Mouse (Mus musculus) ES-E14 (cell line): ENCODE data around the gene Scmh1.

Experiments
- CHD2 ChIP-seq: IDR thresholded peaks from 2 replicates; pipeline ENCODE4 v1.6.1; 2014; ENCODE audit warnings: mild to moderate bottlenecking, low read depth, low read length, inconsistent platforms
- HCFC1 ChIP-seq: IDR thresholded peaks from 2 replicates; pipeline ENCODE4 v1.6.1; 2012; ENCODE audit warnings: low read length, inconsistent platforms, borderline replicate concordance; ENCODE audit not compliant: insufficient read depth

DNA sequence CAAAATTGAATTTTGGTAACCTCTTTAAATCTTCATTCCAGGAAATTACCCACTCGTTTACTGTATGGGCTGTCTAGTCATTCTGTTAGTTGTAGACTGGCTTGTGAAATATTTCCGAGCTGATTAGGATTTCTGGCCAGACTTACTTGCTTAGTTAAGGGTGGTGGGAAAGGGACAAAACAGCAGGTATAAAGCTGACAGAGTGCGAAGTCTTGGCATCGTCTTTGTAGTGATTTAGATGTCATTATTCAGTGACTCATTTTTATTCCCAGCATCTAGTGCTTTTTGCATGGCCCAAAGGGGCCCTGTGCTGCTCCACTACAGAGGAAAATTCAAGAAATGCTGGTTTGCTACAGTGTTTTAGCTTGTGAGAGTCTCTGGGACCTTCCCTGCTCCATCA lies 56.7 kb downstream of the Scmh1 start:
- no peak for TF ChIP-seq HCFC1
- TF ChIP-seq CHD2: no peak
